Mouse (Mus musculus) ES-E14 (cell line): ENCODE data around the gene Mrpl33.

Source experiments
- CHD2 ChIP-seq: IDR thresholded peaks from 2 replicates; pipeline ENCODE4 v1.6.1; 2014; ENCODE audit warnings: mild to moderate bottlenecking, low read depth, low read length, inconsistent platforms
- MAFK ChIP-seq: IDR thresholded peaks from 2 replicates; pipeline ENCODE4 v1.6.1; 2014; ENCODE audit warnings: mild to moderate bottlenecking, low read depth, low read length, inconsistent platforms; ENCODE audit not compliant: insufficient read depth
- ZNF384 ChIP-seq: IDR thresholded peaks from 2 replicates; pipeline ENCODE4 v1.6.1; 2012; ENCODE audit warnings: low read depth, low read length, inconsistent platforms

- TF ChIP-seq CHD2 = no peak
- no peak for TF ChIP-seq MAFK
- no peak for TF ChIP-seq ZNF384
Observed at GRCm38 (mm10) chr5:31613852-31614286, 17.1 kb downstream of the Mrpl33 start.
